Mouse (Mus musculus) embryonic facial prominence, embryonic 10.5 days (tissue): ENCODE measurements around the gene Cwc27. TPM values are rescaled to one million over a fixed set of nuclear protein-coding genes. Genes with fewer than 3 reads are reported as not detected.

Experiments
- DNase-seq: peaks from one replicate; pipeline ENCODE4 v3.0.0-alpha.2; 2017; ENCODE audit warnings: low spot score
- H3K27ac ChIP-seq: fragments of 300-500 bp; sonication (generic); replicated peaks from 2 replicates; pipeline ENCODE4 v1.5.1; 2016; ENCODE audit warnings: mild to moderate bottlenecking
- H3K27me3 ChIP-seq: fragments of 300-500 bp; sonication (generic); replicated peaks from 2 replicates; pipeline ENCODE4 v1.6.1; 2016; ENCODE audit warnings: low read depth, mild to moderate bottlenecking; ENCODE audit not compliant: poor library complexity, severe bottlenecking
- H3K36me3 ChIP-seq: fragments of 300-500 bp; sonication (generic); replicated peaks from 2 replicates; pipeline ENCODE4 v1.6.1; 2016; ENCODE audit warnings: mild to moderate bottlenecking, moderate library complexity
- H3K4me1 ChIP-seq: fragments of 300-500 bp; sonication (generic); 2 replicates; pipeline ENCODE4 v1.6.1; 2016
- H3K4me3 ChIP-seq: fragments of 300-500 bp; sonication (generic); 2 replicates; pipeline ENCODE4 v1.5.1; 2016; ENCODE audit warnings: mild to moderate bottlenecking, moderate library complexity
- H3K9me3 ChIP-seq: fragments of 300-500 bp; sonication (generic); 2 replicates; pipeline ENCODE4 v1.6.1; 2016; ENCODE audit warnings: mild to moderate bottlenecking
- WGBS: fragments of 180-500 bp; shearing (Covaris S2); methylation state at CpG from one replicate; pipeline ENCODE4 v1.1.7; 2016; 5-methylcytosine and 5-hydroxymethylcytosine counted together
- polyA plus RNA-seq: library from polyadenylated mRNA; unstranded; fragments of >200 nt; fragmentation: Nextera tagmentation; extraction: Ambion mirVana; gene quantifications from 2 replicates; pipeline ENCODE4 v1.2.1, GENCODE M21; 2016

Gene Cwc27
- polyA plus RNA-seq, 1 experiment from 2014 or later: 33.3 TPM

DNA sequence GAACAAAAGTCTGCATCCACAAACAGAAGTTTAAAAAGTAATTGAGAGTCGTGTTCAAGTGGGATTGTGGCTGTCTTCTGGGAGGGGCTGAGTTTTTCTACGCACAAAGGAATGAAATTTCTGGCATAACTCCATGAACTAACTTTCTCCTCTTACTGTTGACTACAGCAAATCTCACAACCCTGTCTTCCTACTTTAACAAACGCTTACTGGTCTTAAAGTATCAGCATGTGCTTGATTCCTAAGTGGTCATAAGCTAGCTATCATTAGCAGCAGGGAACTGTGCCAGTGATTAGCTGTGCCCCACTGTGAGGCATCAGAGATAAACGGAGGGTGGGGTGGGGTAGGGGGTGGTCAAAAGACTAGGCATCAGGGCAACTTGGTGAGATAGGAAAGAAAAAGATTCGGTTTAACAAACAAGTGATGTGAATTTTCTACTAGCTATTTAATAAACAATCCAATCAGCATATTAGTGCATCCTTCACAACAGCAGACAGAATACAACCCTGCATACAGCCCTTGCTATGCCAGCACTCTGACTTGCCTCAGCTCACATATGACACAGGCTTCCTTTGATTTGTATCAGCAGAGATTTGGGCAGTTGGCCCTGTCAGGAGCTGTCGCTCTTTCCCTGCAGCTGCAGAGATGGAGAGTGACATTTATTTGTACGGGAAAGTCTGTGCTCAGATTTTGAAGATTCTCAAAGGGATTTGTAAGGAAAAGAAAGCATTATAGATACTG is 184.3 kb downstream of the Cwc27 start:
- H3K9me3 ChIP-seq: no peaks in the 10 kb centered on the region
- DNase-seq: no peak
- H3K36me3 ChIP-seq: peaks cover 11% of the 10 kb centered on the region; the same call in 1 of the 2 replicates
- H3K27me3 ChIP-seq: no peaks in the 10 kb centered on the region
- H3K4me3 ChIP-seq: no peak overlapping the region
- WGBS: 58% methylated on average over 7 of the region's 7 CpGs
- H3K4me1 ChIP-seq: peaks cover 35% of the 10 kb centered on the region
- H3K27ac ChIP-seq: no peak overlapping the region

DNA sequence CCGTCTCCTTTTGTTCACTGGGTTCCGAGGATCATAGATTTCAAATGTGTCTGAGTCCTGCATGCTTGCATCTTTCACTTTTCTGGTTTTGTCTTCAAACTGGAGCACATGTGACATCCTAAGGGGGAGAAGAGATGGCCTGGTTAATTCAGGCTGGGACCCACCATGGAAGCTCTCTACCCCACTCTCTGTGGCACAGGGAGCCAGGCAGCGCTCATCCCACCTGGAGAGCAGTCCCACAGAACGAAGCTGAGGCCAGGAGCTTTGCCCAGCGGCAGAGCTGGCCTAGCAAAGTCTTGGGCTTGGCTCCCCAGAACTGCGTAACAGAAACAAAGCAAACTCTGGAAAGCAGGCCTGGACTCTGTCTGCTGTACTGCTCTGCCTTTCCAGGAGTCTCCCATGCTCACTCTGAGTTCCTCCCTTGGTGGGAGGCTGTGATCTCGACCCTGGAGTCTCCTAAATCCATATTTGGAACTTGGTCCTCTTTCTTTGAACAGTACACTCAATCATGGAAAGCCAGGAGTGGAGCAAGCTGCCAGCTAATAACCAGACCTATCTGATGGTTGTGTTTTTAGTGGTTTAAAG is 185.2 kb downstream of the Cwc27 start:
- Histone ChIP-seq H3K36me3 (peaks cover 11% of the 10 kb centered on the region; the same call in 1 of the 2 replicates), H3K27me3 (no peaks in the 10 kb centered on the region), H3K4me3 (no peak overlapping the region), H3K4me1 (peaks cover 43% of the 10 kb centered on the region), H3K9me3 (no peaks in the 10 kb centered on the region), H3K27ac (peak overlapping the region; percentile 51; the same call in 1 of the 2 replicates)
- DNase-seq: no peak
- 80% methylated on average over 7 of the region's 7 CpGs for WGBS

DNA sequence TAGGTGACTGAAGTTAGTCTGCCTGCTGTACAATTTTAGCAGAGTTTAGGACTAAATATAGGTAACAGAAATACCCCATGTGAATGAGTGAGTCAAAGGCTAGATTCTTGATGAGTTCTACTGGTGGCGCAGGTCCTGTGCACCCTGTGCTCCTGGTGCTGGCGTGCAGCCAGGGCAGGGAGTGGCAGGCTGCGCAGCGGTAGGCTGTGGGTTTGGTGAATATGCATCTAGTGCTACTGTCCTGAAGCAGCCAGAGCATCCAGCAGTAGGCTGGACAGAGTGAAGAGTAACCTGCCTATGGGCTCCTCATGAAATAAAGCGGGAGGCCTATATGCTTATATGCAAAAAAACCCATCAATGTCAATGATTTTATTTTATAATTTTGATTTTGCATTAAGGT is 186.1 kb downstream of the Cwc27 start:
- Histone ChIP-seq H3K4me1 (peaks cover 38% of the 10 kb centered on the region), H3K9me3 (no peaks in the 10 kb centered on the region), H3K27me3 (no peaks in the 10 kb centered on the region), H3K27ac (no peak overlapping the region), H3K4me3 (no peak overlapping the region), H3K36me3 (peaks cover 11% of the 10 kb centered on the region; the same call in 1 of the 2 replicates)
- no peak for DNase-seq
- WGBS: 95% methylated on average over 5 of the region's 5 CpGs

DNA sequence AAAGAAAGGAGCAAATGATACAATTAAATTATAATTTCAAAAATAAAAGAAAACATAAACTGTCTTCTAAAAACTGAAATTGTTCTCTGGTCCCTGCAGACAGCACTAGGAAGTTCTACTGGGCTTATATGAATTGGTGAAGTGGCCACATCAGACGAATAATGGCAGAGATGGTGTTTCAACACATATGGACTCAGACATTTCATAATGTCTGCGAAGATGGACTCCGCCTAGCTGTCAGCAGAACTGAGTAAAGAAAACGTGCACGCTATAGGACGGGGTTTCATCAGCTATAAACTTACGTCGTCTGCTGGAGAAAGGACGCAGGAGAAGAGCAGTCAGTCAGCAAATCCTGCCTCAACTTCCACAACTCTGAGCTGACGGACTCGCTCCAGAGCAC is 187.3 kb downstream of the Cwc27 start:
- peaks cover 16% of the 10 kb centered on the region; the same call in 1 of the 2 replicates for H3K36me3 ChIP-seq
- H3K4me1 ChIP-seq: peaks cover 29% of the 10 kb centered on the region
- WGBS: 89% methylated on average over 11 of the region's 11 CpGs
- H3K27ac ChIP-seq: no peak overlapping the region
- no peaks in the 10 kb centered on the region for H3K9me3 ChIP-seq
- no peak for DNase-seq
- H3K27me3 ChIP-seq: no peaks in the 10 kb centered on the region
- no peak overlapping the region for H3K4me3 ChIP-seq

DNA sequence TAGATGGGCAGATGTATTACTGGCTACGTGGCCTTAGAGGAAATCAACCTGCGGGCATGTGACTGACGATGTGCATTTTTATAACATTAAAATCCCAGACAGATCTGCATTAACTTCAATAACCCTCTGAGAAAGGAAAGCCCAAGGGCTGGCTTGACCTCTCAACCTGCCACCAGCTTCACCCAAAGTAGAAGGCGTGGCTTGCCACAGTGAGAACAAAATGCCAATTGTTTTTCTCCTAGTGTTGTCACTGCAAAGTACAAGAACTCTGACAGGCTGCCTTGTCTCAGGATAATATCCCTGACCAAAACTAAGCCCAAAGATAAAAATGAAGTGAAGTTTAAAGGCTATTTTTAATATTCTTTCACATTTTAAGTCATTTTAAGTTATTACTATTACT is 188.9 kb downstream of the Cwc27 start:
- 40% methylated on average over 4 of the region's 4 CpGs for WGBS
- DNase-seq: no peak
- no peaks in the 10 kb centered on the region for H3K9me3 ChIP-seq

DNA sequence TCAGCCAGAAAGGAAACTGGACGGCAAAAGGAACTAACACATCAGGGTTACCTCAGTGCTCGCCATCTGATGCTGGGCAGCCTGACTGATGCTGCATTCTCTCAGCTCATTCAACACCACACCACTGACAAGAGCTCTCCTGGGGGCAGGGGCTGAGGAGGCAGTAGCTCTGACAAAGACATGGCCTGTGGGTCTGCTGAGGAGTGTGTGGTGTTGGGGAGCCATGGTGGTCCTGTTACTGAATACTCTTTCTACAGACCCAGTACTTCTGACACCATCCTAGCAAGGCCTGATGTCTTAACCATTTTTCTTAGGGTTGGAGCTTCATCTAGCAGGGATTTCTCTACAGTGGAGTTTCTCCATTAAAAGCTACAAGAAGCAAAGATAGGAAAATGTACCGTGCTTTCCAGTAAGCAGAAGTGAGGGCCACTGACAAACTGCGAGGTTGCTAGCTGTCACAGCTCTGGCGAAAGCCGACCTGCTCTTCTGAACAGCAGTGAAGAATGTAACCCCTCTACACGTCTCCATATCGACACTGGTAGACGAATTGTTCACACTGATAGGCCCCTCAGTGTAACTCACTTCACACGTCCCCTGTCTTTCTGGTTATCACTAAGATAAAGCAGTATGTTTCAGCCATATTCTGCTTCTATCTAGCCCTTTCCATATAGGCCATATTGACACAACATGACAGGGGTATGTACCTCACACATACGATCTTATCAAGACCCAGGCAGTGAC is 189.6 kb downstream of the Cwc27 start:
- 56% methylated on average over 11 of the region's 11 CpGs for WGBS

More for the DNA sequence above, 188.9 kb downstream of the Cwc27 start:
- H3K4me1 ChIP-seq: peaks cover 32% of the 10 kb centered on the region
- no peak overlapping the region for H3K4me3 ChIP-seq
- peaks cover 16% of the 10 kb centered on the region; the same call in 1 of the 2 replicates for H3K36me3 ChIP-seq
- H3K27ac ChIP-seq: no peak overlapping the region
- no peaks in the 10 kb centered on the region for H3K27me3 ChIP-seq

DNA sequence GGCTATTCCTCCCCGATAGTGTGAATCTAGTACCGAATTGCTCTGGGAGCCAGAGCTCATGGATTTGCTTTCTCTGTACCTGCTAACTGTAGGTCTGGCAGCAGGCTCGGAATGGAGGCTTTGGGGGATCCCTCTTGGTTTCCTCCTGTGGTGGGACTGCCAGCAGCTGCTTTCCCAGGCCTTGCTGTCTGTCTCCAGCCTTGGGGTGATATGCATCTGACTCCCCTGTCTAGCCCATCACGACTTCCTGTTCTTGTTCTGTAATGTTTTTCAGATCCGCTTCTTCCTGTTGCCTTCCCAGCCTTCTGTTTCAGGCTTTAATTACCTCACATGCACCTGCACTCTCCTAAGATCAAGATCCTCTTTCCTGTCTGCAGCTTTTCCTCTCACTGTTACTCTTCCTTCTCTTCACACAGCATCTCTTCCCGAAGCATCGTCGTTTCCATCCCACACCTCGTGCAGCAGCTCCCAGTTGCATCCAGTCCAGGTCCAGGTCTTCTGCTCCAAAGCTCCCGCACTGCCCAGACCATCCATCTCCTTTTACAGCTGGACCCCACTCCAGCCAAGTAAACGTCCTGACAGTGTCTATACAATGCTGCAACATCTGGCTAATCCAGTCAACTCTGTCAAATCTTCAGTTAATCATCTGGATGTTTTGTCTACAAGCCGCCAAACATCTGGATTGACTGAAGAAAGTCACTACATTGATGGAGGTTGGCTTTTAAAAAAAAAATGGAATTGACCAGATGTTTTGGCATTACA is 193.6 kb downstream of the Cwc27 start:
- peaks cover 30% of the 10 kb centered on the region for H3K4me1 ChIP-seq
- H3K36me3 ChIP-seq: peaks cover 5% of the 10 kb centered on the region; the same call in 1 of the 2 replicates
- H3K9me3 ChIP-seq: no peaks in the 10 kb centered on the region
- 0 out of 2 replicates have a peak overlapping the region, but pooled peaks have one; percentile 10 for H3K27ac ChIP-seq
- 78% methylated on average over 12 of the region's 12 CpGs for WGBS
- no peaks in the 10 kb centered on the region for H3K27me3 ChIP-seq
- no peak overlapping the region for H3K4me3 ChIP-seq
- no peak for DNase-seq

More for the DNA sequence above, 189.6 kb downstream of the Cwc27 start:
- H3K9me3 ChIP-seq: no peaks in the 10 kb centered on the region
- no peaks in the 10 kb centered on the region for H3K27me3 ChIP-seq
- H3K4me1 ChIP-seq: peaks cover 28% of the 10 kb centered on the region
- H3K4me3 ChIP-seq: no peak overlapping the region
- peaks cover 16% of the 10 kb centered on the region; the same call in 1 of the 2 replicates for H3K36me3 ChIP-seq
- H3K27ac ChIP-seq: no peak overlapping the region; the same call in 1 of the 2 replicates
- DNase-seq: no peak

DNA sequence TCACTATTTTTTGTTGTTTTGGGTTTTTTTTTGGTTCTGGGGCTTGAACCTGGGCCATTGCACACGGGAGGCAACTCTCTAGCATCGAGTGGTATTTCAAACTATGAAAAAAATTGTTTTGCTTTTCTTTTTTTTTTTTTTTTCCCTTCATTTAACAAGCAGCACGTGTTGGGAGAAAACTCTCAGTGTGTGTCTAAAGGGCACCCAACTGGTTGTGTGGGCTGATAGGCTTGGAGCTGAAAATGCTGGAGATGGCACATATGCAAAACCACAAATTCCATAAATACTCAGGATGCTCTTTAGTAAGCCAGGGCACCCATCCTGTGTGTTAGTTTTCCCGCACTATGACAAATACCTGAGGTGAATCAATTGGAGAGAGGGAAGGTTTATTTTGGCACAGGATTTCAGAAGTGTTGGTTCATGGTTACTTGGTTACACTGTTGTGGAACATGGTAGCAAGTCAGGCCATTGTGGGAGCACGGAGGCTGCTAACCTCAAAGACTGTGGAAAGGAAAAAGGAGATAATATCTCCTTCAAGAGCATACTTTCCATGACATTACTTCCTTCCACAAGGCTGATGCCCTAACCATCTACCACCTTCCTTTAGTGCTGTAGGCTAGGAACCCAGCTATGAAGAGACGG is 194.7 kb downstream of the Cwc27 start:
- 88% methylated on average over 6 of the region's 6 CpGs for WGBS
- H3K4me1 ChIP-seq: peaks cover 20% of the 10 kb centered on the region
- H3K27ac ChIP-seq: no peak overlapping the region
- no peaks in the 10 kb centered on the region for H3K27me3 ChIP-seq
- no peaks in the 10 kb centered on the region for H3K9me3 ChIP-seq
- no peak overlapping the region for H3K4me3 ChIP-seq
- DNase-seq: no peak
- H3K36me3 ChIP-seq: peaks cover 5% of the 10 kb centered on the region; the same call in 1 of the 2 replicates

DNA sequence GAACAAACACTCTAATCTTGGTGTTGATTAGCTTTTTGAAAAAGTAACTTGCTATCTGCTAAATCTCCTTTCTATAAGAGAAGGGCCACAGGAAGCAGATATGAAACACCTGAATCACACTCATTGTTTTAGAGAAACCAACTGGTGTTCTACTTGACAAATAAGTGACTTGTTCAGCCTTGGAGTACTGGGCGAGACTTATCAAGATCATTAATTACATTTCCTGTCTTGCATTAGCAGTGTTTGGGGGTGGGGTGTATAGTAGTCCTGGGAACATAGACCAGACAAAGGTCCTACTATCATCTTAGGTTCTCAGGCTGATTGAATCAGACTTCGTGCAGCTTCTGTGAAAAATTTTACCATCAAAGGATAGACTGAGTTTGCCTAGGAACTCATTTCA is 196.5 kb downstream of the Cwc27 start:
- Histone ChIP-seq H3K4me3 (no peak overlapping the region), H3K36me3 (peaks cover 1% of the 10 kb centered on the region; the same call in 1 of the 2 replicates), H3K9me3 (no peaks in the 10 kb centered on the region), H3K27ac (no peak overlapping the region), H3K27me3 (no peaks in the 10 kb centered on the region), H3K4me1 (peaks cover 15% of the 10 kb centered on the region; the same call in 1 of the 2 replicates)
- 41% methylated on average over 2 of the region's 2 CpGs for WGBS
- no peak for DNase-seq

DNA sequence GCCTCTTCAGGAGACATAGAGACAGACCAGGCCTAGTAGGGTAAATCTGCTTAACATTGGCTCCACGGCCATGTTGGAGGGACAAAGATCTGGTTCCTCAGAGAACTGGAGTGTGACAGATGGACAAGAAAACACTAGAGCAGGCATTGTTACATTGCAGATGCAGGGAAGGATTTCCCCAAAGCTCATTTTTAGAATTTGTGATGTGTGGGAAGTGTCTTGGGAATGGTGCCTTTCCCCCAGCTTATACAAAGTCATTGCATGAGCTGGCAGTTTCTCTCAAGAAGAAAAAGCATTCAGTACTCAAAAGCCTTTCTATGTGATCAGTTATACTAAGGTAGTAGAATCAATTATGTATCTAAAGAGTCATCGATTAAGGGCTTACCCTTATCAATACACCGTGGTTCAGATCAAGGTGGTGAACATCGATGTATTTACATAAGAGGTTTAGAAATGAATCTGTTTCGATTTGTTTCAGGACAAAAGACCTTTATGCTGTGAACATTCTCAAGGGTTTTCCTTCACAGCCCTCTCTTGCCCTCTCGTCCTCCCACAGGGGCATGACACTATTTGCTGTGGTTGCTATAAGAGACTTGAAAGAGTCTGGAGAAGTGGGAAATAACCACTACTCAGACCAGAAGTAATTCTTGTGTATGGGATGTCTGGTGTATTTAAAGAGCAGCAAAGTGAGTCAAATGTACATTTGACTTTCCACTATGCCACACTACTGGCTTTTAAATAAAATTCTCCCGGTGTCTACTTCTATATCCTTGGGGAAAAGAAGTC is 197.2 kb downstream of the Cwc27 start:
- no peak for DNase-seq
- Histone ChIP-seq H3K4me3 (no peak overlapping the region), H3K36me3 (no peaks in the 10 kb centered on the region), H3K27ac (no peak overlapping the region), H3K4me1 (peaks cover 15% of the 10 kb centered on the region; the same call in 1 of the 2 replicates), H3K9me3 (no peaks in the 10 kb centered on the region), H3K27me3 (no peaks in the 10 kb centered on the region)
- 77% methylated on average over 7 of the region's 7 CpGs for WGBS

DNA sequence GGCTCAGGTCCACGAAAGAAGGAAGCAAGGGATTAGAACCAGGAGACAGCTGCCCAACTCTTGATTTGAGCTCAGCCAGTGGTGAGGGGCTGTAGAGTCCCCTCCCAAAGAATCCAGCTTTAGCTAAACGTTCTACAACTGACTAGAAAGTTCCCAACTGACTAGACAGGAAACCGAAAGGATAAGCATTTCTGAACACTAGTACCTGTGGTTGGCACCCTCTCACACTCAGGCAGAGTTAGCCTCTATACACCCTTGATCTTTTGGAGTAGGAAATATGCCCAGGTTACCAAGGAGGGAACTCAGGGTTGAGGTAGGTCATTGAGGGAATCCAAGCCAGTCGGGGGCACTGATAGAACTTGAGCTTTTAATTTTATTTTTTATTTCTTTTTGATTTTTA is 199.7 kb downstream of the Cwc27 start:
- WGBS: 87% methylated on average over 4 of the region's 4 CpGs
- H3K4me1 ChIP-seq: 0 out of 2 replicates have a peak, but pooled peaks cover 8% of the 10 kb centered on the region
- no peaks in the 10 kb centered on the region for H3K9me3 ChIP-seq
- no peak overlapping the region for H3K27ac ChIP-seq
- H3K36me3 ChIP-seq: no peaks in the 10 kb centered on the region
- DNase-seq: no peak
- no peak overlapping the region for H3K4me3 ChIP-seq
- no peaks in the 10 kb centered on the region for H3K27me3 ChIP-seq
